Mouse (Mus musculus): ENCODE data around the gene Ankrd36.

DNA sequence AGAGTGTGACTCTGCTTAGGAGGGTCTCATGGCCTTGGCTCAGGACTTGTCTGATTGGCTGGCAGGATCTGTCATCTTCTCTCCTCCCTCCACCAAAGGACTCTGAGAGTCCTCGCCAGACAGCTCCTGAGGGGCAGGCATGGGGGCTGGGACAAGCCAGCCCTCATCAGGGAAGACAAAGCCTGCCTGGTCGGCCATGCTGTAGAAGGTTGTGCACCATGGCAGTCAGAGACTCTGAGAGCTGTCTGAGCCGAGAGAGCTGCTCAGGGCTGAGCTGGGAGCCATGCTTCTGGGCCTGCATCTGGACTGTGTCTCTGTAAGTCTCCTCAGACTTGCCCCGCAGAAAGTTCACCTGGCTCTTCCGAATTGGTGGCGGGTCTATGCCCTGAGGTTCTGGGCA lies 5.6 kb upstream of the Ankrd36 start:
- no peak for TF ChIP-seq CTCF (conservative IDR thresholded peaks at IDR 0.05; ENCODE audit: low read length)
- TF ChIP-seq NANOG (IDR thresholded peaks at IDR 0.05; ENCODE audit: borderline replicate concordance, low read length): no peak

Measured in E14TG2a.4 (cell line).